Mouse (Mus musculus): ENCODE data around the gene Phf21b. TPM values are rescaled to one million over a fixed set of nuclear protein-coding genes. Genes with fewer than 3 reads are reported as not detected.
"Not testable (repeated sequence)": the region's sequence is repeated elsewhere in the genome, so short reads cannot be mapped to it uniquely, and the experiment has no call there.

Gene Phf21b
- polyA plus RNA-seq, 1 experiment: not detected

DNA sequence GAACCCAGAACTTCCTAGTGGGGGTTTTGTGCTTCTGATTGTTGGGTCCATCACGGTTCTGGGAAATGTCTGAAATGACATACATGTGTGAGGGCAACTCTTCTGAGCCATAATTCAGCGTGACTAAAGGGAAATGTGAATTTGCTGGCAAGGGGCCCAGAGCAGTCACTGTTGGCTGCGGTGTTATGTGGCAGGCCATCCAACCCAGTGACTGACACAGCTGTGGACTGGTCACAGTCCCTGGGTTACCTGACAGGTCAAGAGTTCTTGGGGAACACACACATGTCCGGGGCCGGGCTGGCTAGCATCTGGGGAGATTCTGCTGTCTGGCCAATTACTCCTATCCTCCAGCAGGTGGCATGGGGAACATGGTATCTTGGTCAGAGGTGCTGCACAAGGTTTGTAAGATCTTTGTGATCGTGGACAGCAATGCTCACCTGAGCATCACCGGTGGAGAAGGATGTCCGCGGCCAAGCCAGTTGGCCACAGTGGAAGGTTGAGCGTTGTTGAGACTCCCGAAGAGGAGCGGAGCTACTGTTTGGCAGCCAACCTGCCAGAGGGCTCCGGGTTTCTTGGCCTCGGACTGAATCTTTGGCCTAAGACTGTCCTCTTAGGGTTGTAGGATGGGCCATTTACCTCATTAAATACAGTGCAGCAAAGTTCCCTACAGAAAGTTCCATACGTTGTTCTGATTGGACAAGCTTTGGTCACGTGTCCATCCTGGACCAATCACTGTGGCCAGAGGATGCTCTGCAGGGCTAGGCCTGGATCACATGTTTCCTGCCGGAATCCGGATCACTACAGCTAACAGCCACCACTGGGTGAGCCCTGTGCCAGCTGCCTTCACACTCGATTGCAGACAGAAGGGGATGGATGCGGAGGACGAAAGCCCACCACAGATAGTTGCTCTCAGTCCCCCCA, 83.4 kb downstream of the Phf21b start:
- Histone ChIP-seq H3K27ac (ENCODE audit: insufficient read depth, low read depth, low read length) (no peak overlapping the region), H3K4me3 (ENCODE audit: insufficient read depth, low read depth, low read length) (no peak overlapping the region), H3K4me1 (ENCODE audit: control insufficient read depth, insufficient read depth, low read length) (peaks cover 28% of the 10 kb centered on the region)
- WGBS: 82% methylated on average over 21 of the region's 21 CpGs
- TF ChIP-seq POLR2A (IDR thresholded peaks at IDR 0.05; ENCODE audit: insufficient read depth, low read depth, low read length) (no peak), CTCF (IDR thresholded peaks at IDR 0.05; ENCODE audit: insufficient read depth, low read depth, low read length) (no peak)

DNA sequence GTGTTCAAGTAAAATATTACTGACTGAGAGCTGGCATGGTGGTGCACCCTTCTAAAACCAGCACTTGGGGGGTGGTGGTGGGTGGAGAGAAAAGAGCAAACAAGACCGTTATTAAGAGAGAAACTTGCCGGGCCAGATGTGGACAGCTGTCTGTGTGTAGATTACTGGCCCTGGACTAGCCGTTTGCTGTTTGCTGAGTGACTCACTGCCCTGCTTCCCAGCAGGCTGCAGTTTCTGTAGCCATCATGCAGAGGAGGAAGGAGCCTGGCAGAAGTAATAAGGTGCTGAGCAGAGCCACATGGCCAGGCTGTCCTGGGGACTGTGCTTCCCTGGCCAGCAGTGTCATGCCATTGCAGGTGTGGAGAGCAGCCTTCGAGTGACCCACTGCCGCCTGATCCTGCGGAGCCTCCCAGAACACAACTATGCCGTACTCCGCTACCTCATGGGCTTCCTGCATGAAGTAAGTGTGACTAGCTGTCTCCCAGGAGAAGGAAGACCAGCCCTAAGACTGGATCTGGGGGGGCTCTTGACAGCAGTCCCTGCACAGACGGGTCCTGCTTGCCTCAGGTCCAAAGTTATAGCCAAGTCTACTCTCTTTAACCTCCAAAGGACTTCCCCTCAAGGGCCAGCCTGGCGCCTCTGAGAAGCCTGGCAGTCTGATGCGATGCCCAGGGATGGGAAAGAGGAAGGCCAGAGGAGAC, 86.1 kb downstream of the Phf21b start:
- H3K27ac ChIP-seq (ENCODE audit: insufficient read depth, low read depth, low read length): no peak overlapping the region; the same call in 1 of the 2 replicates
- H3K4me1 ChIP-seq (ENCODE audit: control insufficient read depth, insufficient read depth, low read length): peaks cover 28% of the 10 kb centered on the region
- TF ChIP-seq CTCF (IDR thresholded peaks at IDR 0.05; ENCODE audit: insufficient read depth, low read depth, low read length) (no peak), POLR2A (IDR thresholded peaks at IDR 0.05; ENCODE audit: insufficient read depth, low read depth, low read length) (no peak)
- H3K4me3 ChIP-seq (ENCODE audit: insufficient read depth, low read depth, low read length): no peak overlapping the region
- WGBS: 76% methylated on average over 11 of the region's 11 CpGs

DNA sequence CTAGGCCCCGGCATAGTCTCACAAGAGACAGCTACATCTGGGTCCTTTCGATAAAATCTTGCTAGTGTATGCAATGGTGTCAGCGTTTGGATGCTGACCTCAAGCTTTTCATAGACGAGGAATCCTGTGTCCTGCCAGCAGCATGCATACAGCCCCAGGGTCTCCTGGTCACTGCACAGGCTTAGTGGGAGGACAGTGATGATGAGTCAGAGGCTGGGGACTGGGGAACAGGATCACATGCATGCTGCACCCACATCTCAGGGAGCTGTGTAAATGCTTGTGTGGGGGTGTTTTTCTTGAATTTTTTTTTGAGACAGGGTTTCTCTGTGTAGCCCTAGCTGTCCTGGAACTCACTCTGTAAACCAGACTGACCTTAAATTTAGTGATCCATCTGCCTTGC, 87.3 kb downstream of the Phf21b start:
- not testable (repeated sequence) for H3K4me3 ChIP-seq (ENCODE audit: insufficient read depth, low read depth, low read length); H3K27ac ChIP-seq (ENCODE audit: insufficient read depth, low read depth, low read length)
- 64% methylated on average over 4 of the region's 4 CpGs for WGBS
- H3K4me1 ChIP-seq (ENCODE audit: control insufficient read depth, insufficient read depth, low read length): peaks cover 28% of the 10 kb centered on the region

DNA sequence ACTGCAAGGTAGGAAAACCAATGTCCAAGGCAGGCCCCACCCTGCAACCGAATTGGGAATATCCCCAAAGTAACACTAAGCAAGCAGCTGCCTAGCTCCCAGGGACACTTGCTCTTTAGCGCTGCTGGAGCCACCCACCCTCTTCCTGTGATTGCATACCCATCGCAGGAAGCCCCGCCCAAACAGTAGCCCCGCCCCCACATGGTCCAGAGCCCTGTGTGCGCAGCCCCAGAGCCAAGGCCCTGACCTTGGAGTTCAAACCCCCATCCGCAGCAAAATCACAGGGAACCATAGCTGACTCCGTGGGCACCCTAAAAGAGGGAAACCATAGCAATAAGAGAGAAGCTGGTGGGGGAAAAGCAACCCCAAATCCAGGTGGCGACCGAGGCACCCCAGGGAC, 89.2 kb downstream of the Phf21b start:
- 57% methylated on average over 10 of the region's 10 CpGs for WGBS
- no peak overlapping the region for H3K4me3 ChIP-seq (ENCODE audit: insufficient read depth, low read depth, low read length)
- peaks cover 32% of the 10 kb centered on the region for H3K4me1 ChIP-seq (ENCODE audit: control insufficient read depth, insufficient read depth, low read length)
- TF ChIP-seq POLR2A (IDR thresholded peaks at IDR 0.05; ENCODE audit: insufficient read depth, low read depth, low read length) (no peak), CTCF (IDR thresholded peaks at IDR 0.05; ENCODE audit: insufficient read depth, low read depth, low read length) (no peak)
- no peak overlapping the region for H3K27ac ChIP-seq (ENCODE audit: insufficient read depth, low read depth, low read length)

DNA sequence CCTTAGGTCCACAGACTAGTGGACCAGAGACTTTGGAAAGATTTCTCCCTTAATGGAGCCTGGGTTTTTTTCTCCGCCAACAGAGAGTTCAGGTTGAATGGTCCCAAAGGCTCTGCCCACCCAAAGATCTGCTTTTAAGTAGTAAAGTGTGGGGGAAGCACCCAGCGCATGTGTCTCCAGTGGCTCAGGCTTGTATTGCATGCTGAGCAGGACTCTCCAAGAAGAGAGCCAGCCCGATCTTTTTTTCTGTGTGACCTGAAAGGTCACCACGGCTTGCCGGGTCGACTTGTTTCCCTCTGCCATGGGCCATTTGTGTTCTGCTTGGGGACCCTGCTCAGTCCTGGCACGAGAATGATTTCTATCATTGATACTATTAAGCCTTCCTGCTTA, 92.4 kb downstream of the Phf21b start:
- Histone ChIP-seq H3K27ac (ENCODE audit: insufficient read depth, low read depth, low read length) (no peak overlapping the region), H3K4me3 (ENCODE audit: insufficient read depth, low read depth, low read length) (no peak overlapping the region), H3K4me1 (ENCODE audit: control insufficient read depth, insufficient read depth, low read length) (peaks cover 12% of the 10 kb centered on the region)
- no peak for TF ChIP-seq POLR2A (IDR thresholded peaks at IDR 0.05; ENCODE audit: insufficient read depth, low read depth, low read length)
- TF ChIP-seq CTCF (IDR thresholded peaks at IDR 0.05; ENCODE audit: insufficient read depth, low read depth, low read length): no peak
- 47% methylated on average over 7 of the region's 7 CpGs for WGBS

- H3K4me3 ChIP-seq (ENCODE audit: insufficient read depth, low read depth, low read length): no peak overlapping the region
- no peak overlapping the region for H3K27ac ChIP-seq (ENCODE audit: insufficient read depth, low read depth, low read length)
- peaks cover 12% of the 10 kb centered on the region for H3K4me1 ChIP-seq (ENCODE audit: control insufficient read depth, insufficient read depth, low read length)
- TF ChIP-seq CTCF (IDR thresholded peaks at IDR 0.05; ENCODE audit: insufficient read depth, low read depth, low read length) (no peak), POLR2A (IDR thresholded peaks at IDR 0.05; ENCODE audit: insufficient read depth, low read depth, low read length) (no peak)
- WGBS: 83% methylated on average over 8 of the region's 8 CpGs
These were observed 93.0 kb downstream of the Phf21b start for GRCm38 (mm10) chr15:84762712-84763422.

DNA sequence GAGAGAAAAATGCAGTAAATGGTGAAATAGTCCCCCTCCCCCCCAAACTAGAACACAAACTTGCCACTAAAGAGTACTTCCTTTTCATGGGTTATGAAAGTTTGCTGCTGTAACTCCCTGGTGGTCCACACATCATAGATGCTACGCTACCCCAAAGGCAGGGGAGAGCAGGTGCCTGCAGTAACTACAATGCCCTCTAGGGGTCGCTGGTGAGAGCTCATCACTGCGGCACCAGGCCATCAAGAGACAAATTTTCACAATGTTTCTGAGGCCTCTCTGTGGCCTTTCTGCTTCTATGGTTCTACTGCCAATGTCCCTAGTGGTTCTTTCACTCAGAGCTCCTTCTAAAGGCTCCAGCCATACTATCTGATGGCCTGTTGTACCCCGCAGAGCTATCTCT, 97.4 kb downstream of the Phf21b start:
- no peak for TF ChIP-seq POLR2A (IDR thresholded peaks at IDR 0.05; ENCODE audit: insufficient read depth, low read depth, low read length)
- peak; percentile 79 for TF ChIP-seq CTCF (IDR thresholded peaks at IDR 0.05; ENCODE audit: insufficient read depth, low read depth, low read length)
- no peak overlapping the region for H3K4me3 ChIP-seq (ENCODE audit: insufficient read depth, low read depth, low read length)
- WGBS: 36% methylated on average over 4 of the region's 4 CpGs

DNA sequence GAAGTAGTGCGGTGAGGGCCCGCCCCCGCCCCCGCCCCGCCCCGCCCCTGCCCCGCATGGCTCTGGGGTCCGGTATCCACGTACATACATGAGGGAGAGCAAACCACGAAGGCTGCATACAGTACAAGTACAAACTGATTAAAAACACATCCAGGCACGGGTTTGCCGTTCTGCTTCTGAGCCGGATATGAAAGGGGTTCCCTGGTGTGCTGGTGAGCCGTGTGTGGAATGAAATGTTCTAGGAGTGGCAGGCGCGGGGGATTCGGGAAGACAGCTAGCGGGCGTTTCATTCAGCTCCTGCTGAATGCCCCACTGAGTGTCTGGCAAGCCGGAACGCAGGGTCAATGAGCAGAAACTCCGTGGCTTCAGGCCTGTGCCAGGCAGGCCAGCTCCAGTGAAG, 99.4 kb downstream of the Phf21b start:
- 6% methylated on average over 22 of the region's 22 CpGs for WGBS
- peaks cover 6% of the 10 kb centered on the region; the same call in 1 of the 2 replicates for H3K4me1 ChIP-seq (ENCODE audit: control insufficient read depth, insufficient read depth, low read length)
- no peak overlapping the region for H3K4me3 ChIP-seq (ENCODE audit: insufficient read depth, low read depth, low read length)
- H3K27ac ChIP-seq (ENCODE audit: insufficient read depth, low read depth, low read length): no peak overlapping the region
- TF ChIP-seq POLR2A (IDR thresholded peaks at IDR 0.05; ENCODE audit: insufficient read depth, low read depth, low read length) (no peak), CTCF (IDR thresholded peaks at IDR 0.05; ENCODE audit: insufficient read depth, low read depth, low read length) (no peak)

More for the DNA sequence above, 97.4 kb downstream of the Phf21b start:
- H3K27ac ChIP-seq (ENCODE audit: insufficient read depth, low read depth, low read length): no peak overlapping the region
- peaks cover 10% of the 10 kb centered on the region; the same call in 1 of the 2 replicates for H3K4me1 ChIP-seq (ENCODE audit: control insufficient read depth, insufficient read depth, low read length)

All from olfactory bulb, adult 2 months (tissue).